In genomic region chr8:127802661-127803333, GRCm38 (mm10) we compare ENCODE assay signal across 15 mouse cellular contexts.
DNase-seq lines count a peak whose midpoint lies in the region; ATAC-seq and TF ChIP-seq lines count a peak whose summit lies in the region.
"Had no signal": no experiment of that assay in that cellular context is flagged by ENCODE, and none has a peak within 500 bp of the region (broad histone marks: within the 10 kb centered on the region; RNA-seq: fewer than 3 reads in every experiment).

No protein-coding gene starts in this region.

- H3K27ac ChIP-seq in lung, embryonic 16.5 days (ENCODE audit: low read length) = peak overlapping the region; percentile 80
- H3K27ac ChIP-seq in embryonic fibroblast, embryonic 13.5 days (ENCODE audit: insufficient read depth, low read length) = peak overlapping the region; percentile 48
- H3K27ac ChIP-seq in limb, embryonic 15.5 days = peak overlapping the region; percentile 27; the same call in 1 of the 2 replicates
- no peak overlapping the region for H3K27ac ChIP-seq in intestine, embryonic 16.5 days (ENCODE audit: low read length)
- H3K27ac ChIP-seq: heart, embryonic 13.5 days; liver, embryonic 12.5 days; macrophage had no signal

- no peak overlapping the region for H3K4me2 ChIP-seq in lung, embryonic 16.5 days (ENCODE audit: low read depth, low read length)
- H3K4me2 ChIP-seq in limb, embryonic 15.5 days = no peak overlapping the region
- H3K4me2 ChIP-seq in intestine, embryonic 16.5 days (ENCODE audit: low read depth, low read length) = no peak overlapping the region
- H3K4me2 ChIP-seq: heart, embryonic 13.5 days; liver, embryonic 12.5 days had no signal

- peak; percentile 24 for DNase-seq in heart, adult 11 months
- no peak for DNase-seq in heart, postnatal 25 days (ENCODE audit: low spot score)
- no peak for DNase-seq in lung, adult 2 months
- DNase-seq: cerebellum, adult 18-20 months; kidney, adult 9 months; right cerebral cortex, postnatal 4 days had no signal

- intact Hi-C loops in heart, postnatal 25 days (cut with DNase I) = no loop called here

- no peaks in the 10 kb centered on the region for H3K27me3 ChIP-seq in lung, embryonic 16.5 days (ENCODE audit: control insufficient read depth, insufficient read depth, low read depth, low read length)
- H3K27me3 ChIP-seq in limb, embryonic 15.5 days = 0 out of 2 replicates have a peak, but pooled peaks cover 3% of the 10 kb centered on the region
- no peaks in the 10 kb centered on the region for H3K27me3 ChIP-seq in intestine, embryonic 16.5 days (replicated peaks; ENCODE audit: control insufficient read depth, insufficient read depth, low read length)
- H3K27me3 ChIP-seq: heart, embryonic 13.5 days; liver, embryonic 12.5 days had no signal

- H3K4me3 ChIP-seq in lung, embryonic 16.5 days (ENCODE audit: low read length) = no peak overlapping the region
- no peak overlapping the region for H3K4me3 ChIP-seq in lung, adult 2 months (replicated peaks; ENCODE audit: extremely low read depth, low read depth, low read length)
- no peak overlapping the region for H3K4me3 ChIP-seq in embryonic fibroblast, embryonic 13.5 days (ENCODE audit: insufficient read depth, low read length)
- H3K4me3 ChIP-seq in limb, embryonic 15.5 days = no peak overlapping the region
- H3K4me3 ChIP-seq in intestine, embryonic 16.5 days (ENCODE audit: low read length) = no peak overlapping the region
- H3K4me3 ChIP-seq: erythroblast, embryonic 14.5 days; heart, embryonic 13.5 days; liver, embryonic 12.5 days had no signal

- H3K4me1 ChIP-seq in lung, embryonic 16.5 days (replicated peaks; ENCODE audit: control insufficient read depth, insufficient read depth, low read length) = peaks cover 13% of the 10 kb centered on the region
- H3K4me1 ChIP-seq in lung, adult 2 months (ENCODE audit: control insufficient read depth, insufficient read depth, low read length) = no peaks in the 10 kb centered on the region; the same call in 1 of the 2 replicates
- H3K4me1 ChIP-seq in embryonic fibroblast, embryonic 13.5 days (ENCODE audit: control insufficient read depth, insufficient read depth, low read length) = peaks cover 12% of the 10 kb centered on the region
- peaks cover 8% of the 10 kb centered on the region for H3K4me1 ChIP-seq in limb, embryonic 15.5 days
- no peaks in the 10 kb centered on the region for H3K4me1 ChIP-seq in intestine, embryonic 16.5 days (ENCODE audit: control insufficient read depth, insufficient read depth, low read length)

- TF ChIP-seq POLR2A in lung, adult 2 months (IDR thresholded peaks at IDR 0.05; ENCODE audit: borderline replicate concordance, extremely low read depth, low read depth, low read length) = no peak
- TF ChIP-seq POLR2A in embryonic fibroblast, embryonic 13.5 days (IDR thresholded peaks at IDR 0.05; ENCODE audit: low read depth, low read length) = no peak

- no peaks in the 10 kb centered on the region for H3K9me3 ChIP-seq in lung, embryonic 16.5 days (ENCODE audit: control insufficient read depth, low read length)
- H3K9me3 ChIP-seq in limb, embryonic 15.5 days = no peaks in the 10 kb centered on the region
- H3K9me3 ChIP-seq in intestine, embryonic 16.5 days (ENCODE audit: control insufficient read depth, low read length) = no peaks in the 10 kb centered on the region
- H3K9me3 ChIP-seq: heart, embryonic 13.5 days; liver, embryonic 12.5 days had no signal

- 19% methylated on average over 5 of the region's 5 CpGs for WGBS in lung, embryonic 16.5 days
- WGBS in lung, adult 2 months = 45% methylated on average over 5 of the region's 5 CpGs
- WGBS in limb, embryonic 15.5 days = 32% methylated on average over 5 of the region's 5 CpGs
- 48% methylated on average over 5 of the region's 5 CpGs for WGBS in intestine, embryonic 16.5 days

- no peak overlapping the region for H3K9ac ChIP-seq in lung, embryonic 16.5 days (ENCODE audit: low read length)
- H3K9ac ChIP-seq in limb, embryonic 15.5 days = no peak overlapping the region
- no peak overlapping the region for H3K9ac ChIP-seq in intestine, embryonic 16.5 days (ENCODE audit: low read depth, low read length)
- H3K9ac ChIP-seq: heart, embryonic 13.5 days; liver, embryonic 12.5 days had no signal

- peak; percentile 90 for ATAC-seq in lung, embryonic 16.5 days (ENCODE audit: low read depth)
- no peak for ATAC-seq in limb, embryonic 15.5 days (ENCODE audit: insufficient number of reproducible peaks, low FRiP score, low TSS enrichment, low read depth)
- ATAC-seq in intestine, embryonic 16.5 days = no peak
- ATAC-seq: liver, embryonic 12.5 days had no signal

- no peak for TF ChIP-seq CTCF in lung, adult 2 months (IDR thresholded peaks at IDR 0.05; ENCODE audit: insufficient read depth, low read length)
- TF ChIP-seq CTCF in embryonic fibroblast, embryonic 13.5 days (IDR thresholded peaks at IDR 0.05; ENCODE audit: borderline replicate concordance, insufficient read depth, low read length) = no peak

- H3K36me3 ChIP-seq in lung, embryonic 16.5 days (ENCODE audit: control insufficient read depth, insufficient read depth, low read length) = no peaks in the 10 kb centered on the region
- H3K36me3 ChIP-seq in limb, embryonic 15.5 days = no peaks in the 10 kb centered on the region
- H3K36me3 ChIP-seq in intestine, embryonic 16.5 days (ENCODE audit: control insufficient read depth, insufficient read depth, low read length) = no peaks in the 10 kb centered on the region
- H3K36me3 ChIP-seq: G1E; heart, embryonic 13.5 days; liver, embryonic 12.5 days had no signal
